Mouse (Mus musculus) embryonic facial prominence, embryonic 11.5 days (tissue): ENCODE measurements around the gene Creb1. TPM values are rescaled to one million over a fixed set of nuclear protein-coding genes. Genes with fewer than 3 reads are reported as not detected.

Source experiments
- ATAC-seq: fragments of 200-750 bp; cut with Nextera tagmentation; replicated peaks from 2 replicates; pipeline ENCODE4 v1.8.0; 2017; ENCODE audit warnings: low read depth; ENCODE audit not compliant: insufficient number of reproducible peaks, low FRiP score, low TSS enrichment
- DNase-seq: peaks from one replicate; pipeline ENCODE4 v3.0.0-alpha.2; 2015; ENCODE audit warnings: low spot score
- H3K27ac ChIP-seq: fragments of 300-500 bp; sonication (generic); replicated peaks from 2 replicates; pipeline ENCODE4 v1.5.1; 2014; ENCODE audit warnings: mild to moderate bottlenecking, low read depth, low read length, control low read depth
- H3K27me3 ChIP-seq: fragments of 300-500 bp; sonication (generic); 2 replicates; pipeline ENCODE4 v1.6.1; 2014; ENCODE audit warnings: mild to moderate bottlenecking, low read length, moderate library complexity, mixed read lengths; ENCODE audit not compliant: control insufficient read depth, insufficient read depth
- H3K36me3 ChIP-seq: fragments of 300-500 bp; sonication (generic); replicated peaks from 2 replicates; pipeline ENCODE4 v1.6.1; 2014; ENCODE audit warnings: low read depth, mild to moderate bottlenecking, low read length, moderate library complexity, mixed read lengths; ENCODE audit not compliant: control insufficient read depth, insufficient read depth
- H3K4me1 ChIP-seq: fragments of 300-500 bp; sonication (generic); 2 replicates; pipeline ENCODE4 v1.6.1; 2014; ENCODE audit warnings: low read length, mixed read lengths; ENCODE audit not compliant: control insufficient read depth, insufficient read depth
- H3K4me2 ChIP-seq: fragments of 300-500 bp; sonication (generic); 2 replicates; pipeline ENCODE4 v1.6.1; 2014; ENCODE audit warnings: low read depth, mild to moderate bottlenecking, control low read depth, low read length, moderate library complexity
- H3K4me3 ChIP-seq: fragments of 300-500 bp; sonication (generic); 2 replicates; pipeline ENCODE4 v1.5.1; 2014; ENCODE audit warnings: low read depth, low read length, control low read depth
- H3K9ac ChIP-seq: fragments of 300-500 bp; sonication (generic); replicated peaks from 2 replicates; pipeline ENCODE4 v1.6.1; 2014; ENCODE audit warnings: mild to moderate bottlenecking, control low read depth, low read length
- H3K9me3 ChIP-seq: fragments of 300-500 bp; sonication (generic); replicated peaks from 2 replicates; pipeline ENCODE4 v1.6.1; 2016; ENCODE audit warnings: mild to moderate bottlenecking, low read length, inconsistent platforms, mixed read lengths; ENCODE audit not compliant: control insufficient read depth
- WGBS: fragments of 180-500 bp; shearing (Covaris S2); extraction: QIAGEN DNeasy Blood & Tissue Kit; methylation state at CpG from one replicate; pipeline ENCODE4 v1.1.7; 2014; 5-methylcytosine and 5-hydroxymethylcytosine counted together
- polyA plus RNA-seq: library from polyadenylated mRNA; unstranded; fragments of >200 nt; fragmentation: Nextera tagmentation; extraction: Ambion mirVana; gene quantifications from 2 replicates; pipeline ENCODE4 v1.2.1, GENCODE M21; 2014

The Creb1 gene
- polyA plus RNA-seq, 1 experiment from 2014 or later = 63.8 TPM

DNA sequence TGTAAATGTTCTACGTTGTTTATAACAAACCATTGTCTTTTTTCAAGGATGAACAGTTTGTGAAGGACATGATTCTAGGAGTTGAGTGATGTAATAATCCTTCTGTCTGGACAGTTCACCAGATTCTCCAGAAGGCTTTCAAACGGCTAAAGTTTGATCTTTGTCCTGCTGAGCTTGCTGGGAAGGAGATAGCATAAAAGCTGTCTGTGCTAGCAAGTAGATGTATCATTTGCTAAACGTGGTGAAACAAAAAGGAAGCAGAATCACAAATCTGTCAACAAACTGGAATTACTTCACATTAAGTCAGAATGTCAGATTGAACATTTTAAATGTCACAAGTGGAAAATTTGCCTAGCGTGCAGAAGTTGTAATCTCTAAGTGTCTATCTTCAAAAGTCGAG, 66.5 kb downstream of the Creb1 start:
- no peaks in the 10 kb centered on the region for H3K27me3 ChIP-seq
- no peak overlapping the region for H3K4me3 ChIP-seq
- DNase-seq (no peak), ATAC-seq (no peak)
- WGBS = 73% methylated on average over 5 of the region's 5 CpGs
- no peaks in the 10 kb centered on the region for H3K4me1 ChIP-seq
- H3K36me3 ChIP-seq = no peaks in the 10 kb centered on the region
- H3K9ac ChIP-seq = no peak overlapping the region
- no peak overlapping the region for H3K4me2 ChIP-seq
- no peaks in the 10 kb centered on the region for H3K9me3 ChIP-seq
- H3K27ac ChIP-seq = no peak overlapping the region

DNA sequence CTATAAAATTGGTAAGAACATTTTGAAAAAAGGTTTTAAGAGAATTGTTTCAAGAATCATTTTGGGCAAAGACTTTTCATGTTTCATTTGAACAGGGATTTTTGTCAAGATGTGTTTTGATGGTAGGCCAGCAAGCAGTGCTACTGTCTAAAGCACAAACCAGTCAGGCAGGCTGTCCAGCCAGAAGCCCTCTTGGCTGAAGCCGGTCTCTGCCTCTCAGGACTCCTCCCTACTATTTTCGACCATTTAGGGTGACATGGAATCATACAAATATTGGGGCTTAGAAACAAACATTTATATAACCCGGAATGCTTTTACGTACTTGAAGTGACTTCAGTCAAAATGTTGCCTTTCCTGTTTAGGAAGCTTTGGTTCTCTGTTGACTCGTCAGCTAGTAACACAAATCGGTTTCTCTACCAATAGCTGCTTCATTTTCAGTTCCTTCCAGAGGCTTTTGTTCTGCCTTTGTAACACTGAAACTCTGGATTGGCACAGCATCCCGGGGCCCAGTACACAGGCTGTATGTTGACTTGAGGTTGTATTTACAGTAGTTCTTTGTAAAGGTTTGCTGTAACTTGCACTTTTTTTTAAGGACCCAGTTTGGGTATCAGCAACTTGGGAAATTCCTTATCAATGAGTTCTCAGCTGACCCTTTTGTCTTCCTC, 68.1 kb downstream of the Creb1 start:
- DNase-seq (no peak), ATAC-seq (no peak)
- Histone ChIP-seq H3K4me2 (no peak overlapping the region), H3K4me3 (no peak overlapping the region), H3K9ac (no peak overlapping the region), H3K9me3 (no peaks in the 10 kb centered on the region), H3K27me3 (no peaks in the 10 kb centered on the region), H3K27ac (no peak overlapping the region), H3K36me3 (no peaks in the 10 kb centered on the region), H3K4me1 (no peaks in the 10 kb centered on the region)
- 91% methylated on average over 7 of the region's 7 CpGs for WGBS

DNA sequence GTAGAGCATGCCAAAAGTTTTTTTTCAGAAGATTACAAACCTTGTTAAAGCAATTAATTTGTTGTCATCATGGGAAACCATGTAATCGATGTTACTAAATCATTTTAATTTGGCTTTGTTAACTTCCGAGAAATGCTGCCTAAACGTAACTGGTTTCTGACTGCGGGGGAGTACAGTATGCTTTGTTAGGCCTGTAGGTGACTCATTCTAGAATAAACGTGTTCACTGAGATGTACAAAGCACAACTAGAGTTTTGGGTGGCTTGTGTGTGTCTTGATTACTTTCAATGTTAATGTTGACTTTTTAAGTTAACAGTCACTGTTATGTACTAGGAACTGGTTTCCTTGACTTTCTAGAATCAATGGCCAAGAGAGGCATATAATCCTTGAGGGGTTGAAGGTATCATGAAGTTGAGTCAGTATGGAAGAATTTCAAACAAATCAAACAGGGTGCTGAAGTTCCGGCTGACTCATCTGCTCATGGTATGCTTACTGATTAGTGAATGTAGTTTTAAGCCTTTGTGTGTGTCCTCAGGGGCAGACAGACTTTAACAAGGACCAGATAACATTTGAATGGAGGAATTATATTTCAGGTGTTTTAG, 68.9 kb downstream of the Creb1 start:
- H3K4me1 ChIP-seq = no peaks in the 10 kb centered on the region
- no peak overlapping the region for H3K27ac ChIP-seq
- WGBS = 89% methylated on average over 6 of the region's 6 CpGs
- DNase-seq (no peak), ATAC-seq (no peak)
- no peaks in the 10 kb centered on the region for H3K36me3 ChIP-seq
- H3K4me2 ChIP-seq = no peak overlapping the region
- no peak overlapping the region for H3K9ac ChIP-seq
- no peaks in the 10 kb centered on the region for H3K27me3 ChIP-seq
- no peak overlapping the region for H3K4me3 ChIP-seq
- no peaks in the 10 kb centered on the region for H3K9me3 ChIP-seq

DNA sequence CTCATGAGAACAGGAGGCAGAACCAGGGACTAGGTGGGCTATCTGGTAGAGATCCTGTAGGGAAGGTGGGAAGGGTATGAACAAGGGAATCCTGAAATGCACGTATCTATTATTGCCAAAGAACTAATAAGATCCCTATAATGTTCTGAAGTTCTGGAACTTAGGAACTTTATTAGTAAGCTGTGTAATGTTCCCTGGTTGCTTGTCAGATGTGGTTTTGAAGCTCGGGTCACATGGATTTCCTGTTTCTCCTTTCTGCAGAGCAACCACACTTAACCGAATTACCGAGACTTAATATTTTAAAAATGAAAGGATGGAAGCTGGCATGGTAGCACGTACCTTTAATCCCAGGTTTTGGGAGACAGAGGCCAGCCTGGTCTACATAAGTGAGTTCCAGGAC, 70.9 kb downstream of the Creb1 start:
- Histone ChIP-seq H3K27ac (no peak overlapping the region), H3K4me3 (no peak overlapping the region), H3K4me1 (no peaks in the 10 kb centered on the region), H3K4me2 (no peak overlapping the region), H3K9ac (no peak overlapping the region), H3K9me3 (no peaks in the 10 kb centered on the region), H3K27me3 (no peaks in the 10 kb centered on the region), H3K36me3 (no peaks in the 10 kb centered on the region)
- 95% methylated on average over 5 of the region's 5 CpGs for whole genome bisulfite sequencing
- ATAC-seq (no peak), DNase-seq (no peak)

DNA sequence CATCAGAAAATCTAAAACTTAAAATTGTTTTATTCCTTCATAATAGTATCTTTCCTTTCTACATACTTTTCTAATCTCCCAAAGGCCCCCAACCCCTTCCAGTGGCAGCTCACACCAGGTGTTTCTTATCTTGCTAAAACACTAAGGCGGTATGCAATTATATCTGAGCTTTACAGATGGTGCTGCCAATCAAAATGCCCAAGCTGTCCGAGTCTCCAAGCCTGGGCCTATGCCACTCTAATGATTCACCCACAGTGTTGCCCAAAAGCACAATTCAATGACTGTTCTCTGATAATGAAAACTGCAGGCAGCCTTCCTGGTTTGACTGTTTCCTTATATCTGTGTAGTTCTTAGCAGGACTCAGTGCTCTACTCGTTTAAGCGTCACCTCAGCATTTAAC, 76.7 kb downstream of the Creb1 start:
- no peak overlapping the region for H3K9ac ChIP-seq
- no peak overlapping the region for H3K4me2 ChIP-seq
- 82% methylated on average over 4 of the region's 4 CpGs for WGBS

DNA sequence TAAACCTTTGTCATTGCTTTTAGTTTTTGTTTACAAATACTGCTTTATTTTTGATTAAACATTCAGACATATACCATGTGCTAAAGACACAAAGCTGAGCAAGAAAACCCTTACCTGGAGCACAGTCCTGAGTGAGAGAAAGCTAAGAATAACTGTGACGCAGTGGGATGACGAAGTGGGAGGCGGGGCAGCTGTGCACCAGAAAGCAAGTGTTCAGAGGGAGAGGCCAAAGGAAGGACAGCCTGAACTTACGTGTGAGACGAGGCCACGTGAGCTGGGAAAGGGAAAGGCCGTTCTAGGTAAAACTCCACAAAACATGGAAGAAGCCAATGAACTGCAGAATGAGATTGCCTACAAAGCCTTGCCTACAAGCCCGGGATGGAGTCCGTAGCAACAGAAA, 77.5 kb downstream of the Creb1 start:
- H3K36me3 ChIP-seq = no peaks in the 10 kb centered on the region
- ATAC-seq = no peak
- H3K4me1 ChIP-seq = no peaks in the 10 kb centered on the region

More for the DNA sequence above, 76.7 kb downstream of the Creb1 start:
- no peak for ATAC-seq
- H3K27me3 ChIP-seq = no peaks in the 10 kb centered on the region
- H3K4me1 ChIP-seq = no peaks in the 10 kb centered on the region
- no peak overlapping the region for H3K27ac ChIP-seq
- DNase-seq = no peak
- no peaks in the 10 kb centered on the region for H3K9me3 ChIP-seq
- no peak overlapping the region for H3K4me3 ChIP-seq
- H3K36me3 ChIP-seq = no peaks in the 10 kb centered on the region

DNA sequence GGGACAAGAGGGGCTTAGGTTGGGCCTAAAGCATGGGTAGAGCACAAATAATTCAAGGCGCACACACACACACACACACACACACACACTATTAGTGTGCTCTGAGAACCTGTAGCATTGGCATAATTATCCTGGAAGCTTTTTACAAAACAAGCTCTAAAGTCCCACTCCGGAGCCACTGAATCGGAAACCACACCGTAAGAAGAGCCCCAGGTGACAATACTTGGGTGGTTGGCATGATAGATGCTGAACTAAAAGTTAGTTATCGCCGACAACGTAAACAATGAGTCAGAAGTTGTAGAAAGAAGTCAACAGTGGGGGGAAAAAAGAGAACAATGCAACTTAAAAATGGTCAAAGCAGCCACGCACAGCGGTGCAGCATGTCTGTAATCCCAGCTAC, 81.9 kb downstream of the Creb1 start:
- Histone ChIP-seq H3K9me3 (no peaks in the 10 kb centered on the region), H3K27me3 (no peaks in the 10 kb centered on the region), H3K4me1 (no peaks in the 10 kb centered on the region), H3K27ac (no peak overlapping the region), H3K4me2 (no peak overlapping the region), H3K9ac (no peak overlapping the region), H3K4me3 (no peak overlapping the region), H3K36me3 (no peaks in the 10 kb centered on the region)
- DNase-seq (no peak), ATAC-seq (no peak)
- WGBS = 95% methylated on average over 9 of the region's 9 CpGs

More for the DNA sequence above, 77.5 kb downstream of the Creb1 start:
- Histone ChIP-seq H3K4me2 (no peak overlapping the region), H3K9ac (no peak overlapping the region), H3K9me3 (no peaks in the 10 kb centered on the region), H3K4me3 (no peak overlapping the region), H3K27ac (no peak overlapping the region), H3K27me3 (no peaks in the 10 kb centered on the region)
- 90% methylated on average over 9 of the region's 9 CpGs for WGBS
- no peak for DNase-seq

DNA sequence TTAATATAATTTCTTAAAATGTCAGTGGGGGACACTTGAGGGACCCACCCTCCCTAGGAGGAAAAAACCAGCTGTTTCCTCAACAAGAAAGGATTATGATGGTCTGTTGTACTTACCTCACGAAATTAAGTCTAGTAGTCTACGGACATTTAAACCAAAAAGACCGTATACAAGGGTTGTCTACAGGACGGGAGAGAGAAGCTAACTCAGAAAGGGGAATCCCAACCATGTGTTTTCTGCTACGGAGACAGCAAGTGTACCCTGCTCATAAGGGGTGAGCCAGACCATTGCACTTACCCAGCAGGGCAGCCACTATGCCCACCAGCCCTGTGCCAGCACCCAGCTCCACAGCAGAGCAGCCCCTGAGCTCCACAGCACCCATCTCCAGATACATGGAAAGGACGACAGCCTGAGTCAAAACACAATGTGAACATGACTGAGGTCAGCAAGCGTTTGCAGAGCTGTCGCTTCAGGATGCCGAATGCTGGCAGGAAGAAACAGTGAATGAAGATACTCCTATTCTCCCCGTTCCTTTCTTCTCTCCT, 82.4 kb downstream of the Creb1 start:
- no peak overlapping the region for H3K4me3 ChIP-seq
- H3K9me3 ChIP-seq = no peaks in the 10 kb centered on the region
- 84% methylated on average over 10 of the region's 10 CpGs for WGBS
- H3K36me3 ChIP-seq = no peaks in the 10 kb centered on the region
- no peak overlapping the region for H3K4me2 ChIP-seq
- no peak overlapping the region for H3K9ac ChIP-seq
- H3K4me1 ChIP-seq = no peaks in the 10 kb centered on the region
- no peak overlapping the region for H3K27ac ChIP-seq
- DNase-seq (no peak), ATAC-seq (no peak)
- H3K27me3 ChIP-seq = no peaks in the 10 kb centered on the region
